In genomic region chr7:25859962-25860870, GRCm38 (mm10) we compare ENCODE assay signal across 8 mouse cellular contexts. TPM values are rescaled to one million over a fixed set of nuclear protein-coding genes. Genes with fewer than 3 reads are reported as not detected.
A peak's percentile ranks its signal among the peaks of the same experiment; 100 is the strongest.
DNase-seq lines count a peak whose midpoint lies in the region; ATAC-seq and TF ChIP-seq lines count a peak whose summit lies in the region.

No protein-coding gene starts in this region.

- peak; percentile 44 for TF ChIP-seq CTCF in ES-Bruce4 (IDR thresholded peaks at IDR 0.05; ENCODE audit: low read depth, low read length)

- no peaks in the 10 kb centered on the region for H3K27me3 ChIP-seq in ES-Bruce4 (ENCODE audit: control insufficient read depth, insufficient read depth, low read length, poor library complexity, severe bottlenecking)
- H3K27me3 ChIP-seq in heart, embryonic 14.5 days (ENCODE audit: control insufficient read depth, insufficient read depth, low read length): no peaks in the 10 kb centered on the region
- H3K27me3 ChIP-seq in neural tube, embryonic 12.5 days (replicated peaks): no peaks in the 10 kb centered on the region

- no peak for ATAC-seq in heart, embryonic 14.5 days (ENCODE audit: insufficient number of reproducible peaks, insufficient read depth, low FRiP score, low read depth)
- no peak; the same call in 1 of the 2 replicates for ATAC-seq in neural tube, embryonic 12.5 days (ENCODE audit: low FRiP score, low read depth)

- peaks cover 2% of the 10 kb centered on the region for H3K4me1 ChIP-seq in ES-Bruce4 (ENCODE audit: control insufficient read depth, insufficient read depth, low read length)
- no peaks in the 10 kb centered on the region for H3K4me1 ChIP-seq in heart, embryonic 14.5 days (ENCODE audit: control insufficient read depth in 2 of 2, insufficient read depth in 2 of 2, low read length in 2 of 2)
- no peaks in the 10 kb centered on the region for H3K4me1 ChIP-seq in neural tube, embryonic 12.5 days

- no peak overlapping the region for H3K9ac ChIP-seq in ES-Bruce4 (ENCODE audit: low read depth, poor library complexity, severe bottlenecking)
- no peak overlapping the region for H3K9ac ChIP-seq in heart, embryonic 14.5 days (ENCODE audit: low read length)
- H3K9ac ChIP-seq in neural tube, embryonic 12.5 days: no peak overlapping the region

- no peak for TF ChIP-seq POLR2A in ES-Bruce4 (IDR thresholded peaks at IDR 0.05; ENCODE audit: insufficient read depth, low read length)

- peak; percentile 78 for DNase-seq in R1 (ENCODE audit: low read depth, low spot score)
- DNase-seq in kidney, postnatal 14 days: peak; percentile 30
- DNase-seq in cerebellum, adult 11 months: no peak
- DNase-seq in right cerebral cortex, postnatal 14 days: no peak
- no peak for DNase-seq in right cerebral cortex, adult 18-20 months

- WGBS in heart, embryonic 14.5 days: 11% methylated on average over 9 of the region's 9 CpGs
- WGBS in neural tube, embryonic 12.5 days: 26% methylated on average over 9 of the region's 9 CpGs

- no peaks in the 10 kb centered on the region for H3K36me3 ChIP-seq in ES-Bruce4 (ENCODE audit: control insufficient read depth, insufficient read depth, low read length, poor library complexity, severe bottlenecking)
- no peaks in the 10 kb centered on the region for H3K36me3 ChIP-seq in heart, embryonic 14.5 days (ENCODE audit: control insufficient read depth, insufficient read depth, low read length)
- no peaks in the 10 kb centered on the region for H3K36me3 ChIP-seq in neural tube, embryonic 12.5 days

- peak overlapping the region; percentile 52 for H3K4me2 ChIP-seq in heart, embryonic 14.5 days (ENCODE audit: low read length)
- peak overlapping the region; percentile 53 for H3K4me2 ChIP-seq in neural tube, embryonic 12.5 days (replicated peaks)

- H3K27ac ChIP-seq in ES-Bruce4 (ENCODE audit: insufficient read depth, low read length): no peak overlapping the region
- H3K27ac ChIP-seq in heart, embryonic 14.5 days (replicated peaks in 1 of 2; ENCODE audit: control insufficient read depth in 1 of 2, insufficient read depth in 1 of 2, low read depth in 2 of 2, low read length in 2 of 2): no peak overlapping the region
- H3K27ac ChIP-seq in neural tube, embryonic 12.5 days: no peak overlapping the region

- TF ChIP-seq EP300 in ES-Bruce4 (IDR thresholded peaks at IDR 0.05; ENCODE audit: insufficient read depth, low read depth, low read length): no peak

- H3K9me3 ChIP-seq in ES-Bruce4 (replicated peaks; ENCODE audit: control insufficient read depth, insufficient read depth, low read length, poor library complexity, severe bottlenecking): no peaks in the 10 kb centered on the region
- H3K9me3 ChIP-seq in heart, embryonic 14.5 days (ENCODE audit: control insufficient read depth, low read length): no peaks in the 10 kb centered on the region
- H3K9me3 ChIP-seq in neural tube, embryonic 12.5 days: no peaks in the 10 kb centered on the region

- peak overlapping the region; percentile 74 for H3K4me3 ChIP-seq in ES-Bruce4 (ENCODE audit: low read depth, low read length)
- peak overlapping the region; percentile 11 to 14; a peak in 2 of 4 replicates for H3K4me3 ChIP-seq in heart, embryonic 14.5 days (ENCODE audit: control insufficient read depth in 1 of 2, insufficient read depth in 1 of 2, low read depth in 1 of 2, low read length in 2 of 2)
- H3K4me3 ChIP-seq in neural tube, embryonic 12.5 days: no peak overlapping the region

RNA-seq across cellular contexts. Expression of gene Cyp2b10, which starts 37.2 kb away (rescaled TPM):
- not detected in 2 replicates for polyA plus RNA-seq in ES-Bruce4 (2011; ENCODE audit: insufficient read depth, insufficient read length, low read depth, missing spikeins)
- polyA plus RNA-seq in heart, embryonic 14.5 days (2014; fragmentation: Nextera tagmentation; extraction: Ambion mirVana): not detected in 2 replicates
- not detected in 2 replicates for polyA plus RNA-seq in neural tube, embryonic 12.5 days (2016; fragmentation: Nextera tagmentation; extraction: Ambion mirVana)

RNA-seq across cellular contexts. Expression of gene Cyp2s1, which starts 43.5 kb away (rescaled TPM):
- polyA plus RNA-seq in ES-Bruce4 (2011; ENCODE audit: insufficient read depth, insufficient read length, low read depth, missing spikeins): 2.8 and 3.1 TPM in 2 replicates
- 3.0 and 3.1 TPM in 2 replicates for polyA plus RNA-seq in heart, embryonic 14.5 days (2014; fragmentation: Nextera tagmentation; extraction: Ambion mirVana)
- 2.9 and 4.0 TPM in 2 replicates for polyA plus RNA-seq in neural tube, embryonic 12.5 days (2016; fragmentation: Nextera tagmentation; extraction: Ambion mirVana)

Comparison
In these comparisons a context has a peak if more than half of its experiments do, and no peak if none do; other contexts are left out.
1. DNase-seq: peak in R1 (single experiment) and kidney, postnatal 14 days (single experiment); none in cerebellum, adult 11 months (single experiment), right cerebral cortex, postnatal 14 days (single experiment) and right cerebral cortex, adult 18-20 months (single experiment).